Mouse (Mus musculus) layer of hippocampus, postnatal 14 days (tissue): ENCODE results near the gene E2f6. TPM values are rescaled to one million over a fixed set of nuclear protein-coding genes. Genes with fewer than 3 reads are reported as not detected.

Source experiments
- DNase-seq, 2 experiments: peaks; one replicate each; pipeline ENCODE4 v3.0.0; 2021 to 2022; ENCODE audit warnings: low spot score in 2 of 2, mixed read lengths in 1 of 2
- microRNA-seq, 2 experiments: library from miRNA; unstranded; fragments of <30 nt; microRNA quantifications; one replicate each; pipeline ENCODE4 v1.2.0; 2021
- total RNA-seq, 2 experiments: library from RNA; stranded (reverse); gene quantifications; 2 replicates each; pipeline ENCODE4 v1.2.3; 2021

The E2f6 gene
- total RNA-seq, 2 experiments from 2014 or later: 22.6 to 27.3 TPM

GRCm38 (mm10) chr12:16870405-16871068 is 59.8 kb downstream of the E2f6 start:
- DNase-seq: no peak

DNA sequence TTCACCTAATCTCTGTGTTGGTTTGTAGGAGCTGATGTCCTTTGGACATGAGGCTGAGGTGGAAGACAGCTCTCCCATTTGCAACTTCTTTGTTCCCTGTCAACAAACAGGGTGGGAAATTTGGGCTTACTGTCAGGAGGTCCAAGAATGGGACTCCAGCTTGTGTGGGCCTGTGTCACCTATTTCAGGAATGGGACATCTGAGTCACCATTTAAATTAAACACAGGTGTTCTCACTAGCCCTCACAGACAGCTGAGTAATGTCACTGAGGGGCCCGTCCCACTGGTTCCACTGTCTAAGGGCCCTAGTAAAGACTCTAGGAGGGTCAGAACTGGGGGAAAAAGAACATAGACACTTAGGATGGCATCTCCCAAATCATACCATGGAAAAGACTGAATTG is 61.2 kb downstream of the E2f6 start:
- no peak for DNase-seq

GRCm38 (mm10) chr12:16872926-16873464 is 62.2 kb downstream of the E2f6 start:
- no peak for DNase-seq

DNA sequence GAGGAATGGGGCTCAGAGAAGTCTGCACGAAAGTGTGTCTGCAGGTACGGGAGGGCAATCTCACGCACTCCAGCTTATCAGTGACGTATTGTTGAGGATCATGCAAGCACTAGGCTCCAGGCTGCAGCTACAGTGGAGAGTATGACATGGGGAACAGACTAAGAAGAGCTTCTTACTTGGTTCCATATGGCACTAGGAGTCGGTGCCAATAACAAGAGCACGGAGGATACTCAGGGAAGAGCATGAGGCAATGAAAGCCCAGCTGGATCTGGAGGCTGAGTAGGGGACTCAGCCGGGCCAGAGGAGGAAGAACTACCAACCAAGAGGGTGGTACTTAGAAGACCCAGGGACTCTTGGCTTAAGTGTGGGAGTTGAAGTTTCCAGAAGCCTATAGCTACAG is 62.8 kb downstream of the E2f6 start:
- no peak for DNase-seq

GRCm38 (mm10) chr12:16874086-16874485 is 63.3 kb downstream of the E2f6 start:
- DNase-seq: no peak

GRCm38 (mm10) chr12:16875269-16875668 is 64.5 kb downstream of the E2f6 start:
- DNase-seq: no peak

DNA sequence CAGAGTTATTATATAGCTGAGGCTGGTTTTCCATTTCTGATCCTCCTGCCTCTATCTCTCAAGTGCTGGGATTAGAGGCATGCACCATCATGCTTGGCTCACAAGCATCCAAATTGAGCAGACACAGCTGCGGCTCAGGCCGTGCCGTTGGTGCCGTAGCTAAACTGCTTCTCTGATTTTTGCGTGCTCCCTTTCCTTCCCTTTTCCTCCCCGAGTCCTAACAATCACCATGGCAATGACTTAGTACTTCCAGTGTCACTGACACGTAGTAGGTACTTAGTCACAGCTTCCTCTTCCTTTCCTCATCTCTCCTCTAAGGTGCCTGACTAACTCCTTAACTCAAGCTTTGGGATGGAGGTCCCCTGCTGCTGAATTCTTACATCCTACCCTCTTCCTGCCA is 64.9 kb downstream of the E2f6 start:
- no peak for DNase-seq

GRCm38 (mm10) chr12:16876667-16877066 is 65.9 kb downstream of the E2f6 start:
- no peak for DNase-seq

DNA sequence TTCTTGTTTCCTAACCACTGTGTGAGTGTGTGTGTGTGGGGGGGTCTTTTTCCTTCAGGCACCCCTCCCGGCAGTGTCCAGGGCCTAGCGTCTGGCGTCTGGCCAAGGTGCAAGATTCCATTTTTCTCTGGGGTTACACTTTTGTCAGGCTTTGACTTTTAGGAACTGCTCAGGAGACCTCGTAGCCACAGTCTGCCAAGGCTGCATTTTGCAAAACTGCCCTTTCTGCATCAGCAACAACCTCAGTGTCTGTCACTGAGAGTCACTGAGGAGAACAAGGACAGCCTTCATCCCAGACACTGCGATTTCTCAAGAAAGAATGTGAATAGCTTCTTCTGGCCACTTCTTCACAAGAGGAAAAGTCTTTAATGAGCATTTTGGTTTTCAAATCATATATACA is 66.4 kb downstream of the E2f6 start:
- DNase-seq: no peak

DNA sequence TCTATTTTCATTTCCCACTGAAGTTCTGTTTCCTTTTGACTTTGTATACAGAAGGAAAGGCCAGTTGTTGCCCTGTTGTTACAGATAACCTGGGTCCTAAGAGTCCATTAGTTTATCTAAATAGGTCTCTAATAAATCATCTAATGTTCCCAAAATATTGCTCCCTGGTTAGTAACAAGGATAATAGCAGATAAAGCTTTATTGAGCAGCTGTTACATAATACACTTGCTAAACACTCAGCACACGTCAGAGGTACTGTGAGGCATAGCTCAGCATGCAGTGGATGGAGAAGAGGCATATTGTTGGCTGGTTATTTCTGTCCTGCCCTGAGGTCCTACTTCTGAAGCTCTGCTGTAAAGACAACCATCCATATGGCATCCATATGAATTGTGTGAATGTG is 66.9 kb downstream of the E2f6 start:
- DNase-seq: no peak

DNA sequence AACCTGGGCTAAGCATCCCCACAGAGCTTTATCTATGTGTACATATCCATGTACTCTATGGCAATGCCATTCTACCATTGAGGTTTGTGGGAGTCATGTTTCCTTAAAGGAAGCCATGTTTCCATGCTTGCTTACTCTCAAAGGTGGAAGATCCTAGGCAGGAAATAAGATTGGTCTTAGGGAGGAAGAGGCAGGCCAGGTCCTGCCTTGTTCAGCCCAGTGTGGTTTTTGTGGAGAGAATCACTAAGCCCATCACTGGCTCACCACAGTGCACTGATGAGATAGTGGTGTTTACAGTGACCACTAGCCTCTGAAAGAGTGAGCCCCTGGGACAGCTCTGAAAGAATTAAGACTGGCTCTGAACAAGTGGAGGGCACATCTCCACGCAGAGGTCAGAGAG is 68.6 kb downstream of the E2f6 start:
- no peak for DNase-seq

DNA sequence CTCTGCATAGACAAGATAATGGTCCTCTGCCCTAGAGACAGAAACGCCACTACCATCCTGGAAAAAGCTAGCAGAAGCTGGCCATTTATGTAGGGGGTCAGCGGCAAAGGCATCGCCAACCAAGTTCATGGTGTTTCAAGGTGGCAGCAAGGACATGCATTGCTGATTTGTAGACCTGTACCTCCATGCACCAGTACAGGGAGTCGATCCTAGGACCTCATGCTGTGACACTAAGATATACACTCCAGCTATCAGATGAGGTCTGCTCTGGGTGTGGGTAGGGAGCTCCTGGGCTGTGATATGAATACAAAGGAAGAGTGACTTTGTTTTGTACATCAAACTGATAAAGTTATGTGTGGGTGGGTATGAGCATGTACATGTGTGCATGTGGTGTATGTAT is 69.3 kb downstream of the E2f6 start:
- no peak for DNase-seq

- DNase-seq: no peak
Observed at GRCm38 (mm10) chr12:16882442-16882841, 71.7 kb downstream of the E2f6 start.

- DNase-seq: no peak
Observed at GRCm38 (mm10) chr12:16883111-16883510, 72.3 kb downstream of the E2f6 start.

DNA sequence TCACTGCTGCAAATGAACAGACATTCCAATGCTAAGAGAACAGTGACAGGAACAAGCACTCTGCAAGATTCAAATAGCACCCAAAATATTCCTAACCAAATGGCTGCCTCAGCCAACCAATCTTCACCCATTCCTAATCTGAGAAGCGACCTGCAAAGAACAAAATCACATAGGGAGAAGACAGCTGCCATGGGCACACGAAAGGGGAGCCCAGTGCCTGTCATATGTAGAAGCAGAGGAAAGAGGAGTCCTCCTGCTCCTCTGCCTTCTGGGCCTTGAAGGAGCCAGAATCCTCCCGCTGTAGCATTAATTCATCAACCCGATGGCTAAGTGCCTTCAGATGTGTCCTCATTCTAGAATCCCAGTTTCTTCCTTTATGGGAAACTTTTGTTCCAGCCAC is 73.8 kb downstream of the E2f6 start:
- DNase-seq: no peak

GRCm38 (mm10) chr12:16886354-16886753 is 75.6 kb downstream of the E2f6 start:
- DNase-seq: no peak

Small RNA genes lying within 50 kb of the gene (microRNA-seq; reads per million reads assigned to microRNA genes)
- gene Gm44305: 0 reads per million in 2 experiments

Other genes starting within 250 kb of the E2f6 start
- 10 to 100 TPM; 21.4 to 23.1 TPM for gene Lpin1, start 200.0 kb upstream of the E2f6 start, total RNA-seq
- 100 to 1,000 TPM; 205 to 223 TPM for gene Ntsr2, start 157.6 kb upstream of the E2f6 start, total RNA-seq
- 1 to 10 TPM in 1 of 2 experiments, under 1 TPM in 1; 0.62 to 1.1 TPM for gene Greb1, start 10.1 kb upstream of the E2f6 start, total RNA-seq
- 100 to 1,000 TPM in 1 of 2 experiments, 10 to 100 TPM in 1; 99.1 to 100 TPM for gene Rock2, start 83.9 kb downstream of the E2f6 start, total RNA-seq
- gene Pqlc3, start 189.4 kb downstream of the E2f6 start, total RNA-seq: under 1 TPM; 0.45 to 0.99 TPM
- 1 to 10 TPM; 1.1 to 2.4 TPM for gene 2410004P03Rik, start 200.8 kb downstream of the E2f6 start, total RNA-seq